Mouse (Mus musculus): ENCODE measurements at regions not wholly inside any gene's neighbourhood (a gene's known extent, or its start where the extent isn't known, plus 50 kb on each side); places are given as distances from the start of the nearest gene placed in this dataset.

GRCm38 (mm10) chr10:117554533-117554932 is 74.8 kb upstream of the Cpm start:
- DNase-seq: no peak

- no peak for DNase-seq
Measured at GRCm38 (mm10) chr10:117553211-117554186, 75.8 kb upstream of the Cpm start.

DNA sequence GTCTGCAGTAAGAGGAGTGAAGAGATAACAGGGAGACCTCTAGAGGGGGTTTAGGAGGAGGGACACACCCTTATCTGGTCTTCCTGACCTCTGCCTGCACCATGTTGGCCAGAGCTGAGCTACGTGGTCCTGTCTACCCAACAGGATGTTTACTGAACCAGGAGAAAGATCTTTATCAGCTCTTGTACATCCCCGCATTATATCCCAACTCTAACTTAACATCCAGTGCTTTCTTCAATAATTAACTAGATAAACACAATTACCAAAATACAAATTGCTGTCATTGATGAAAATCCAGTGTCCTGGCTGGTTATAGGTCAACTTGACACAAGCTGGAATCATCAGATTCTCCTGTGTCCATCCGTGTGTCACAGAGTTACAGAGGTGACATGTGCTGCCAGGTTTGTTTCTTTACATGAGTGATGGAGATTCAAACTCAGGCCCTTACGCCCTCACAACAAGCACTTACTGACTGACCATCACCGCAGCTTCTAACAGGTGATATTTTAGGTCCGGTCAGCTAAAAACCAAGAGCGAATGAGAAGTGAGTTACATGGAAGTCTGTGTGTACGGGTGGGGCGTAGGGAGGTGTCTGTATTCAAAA is 77.1 kb upstream of the Cpm start:
- no peak for DNase-seq

- DNase-seq: no peak
Measured at GRCm38 (mm10) chr10:117551234-117552048, 77.9 kb upstream of the Cpm start.

GRCm38 (mm10) chr10:117549854-117550605 is 79.3 kb upstream of the Cpm start:
- no peak for DNase-seq

DNA sequence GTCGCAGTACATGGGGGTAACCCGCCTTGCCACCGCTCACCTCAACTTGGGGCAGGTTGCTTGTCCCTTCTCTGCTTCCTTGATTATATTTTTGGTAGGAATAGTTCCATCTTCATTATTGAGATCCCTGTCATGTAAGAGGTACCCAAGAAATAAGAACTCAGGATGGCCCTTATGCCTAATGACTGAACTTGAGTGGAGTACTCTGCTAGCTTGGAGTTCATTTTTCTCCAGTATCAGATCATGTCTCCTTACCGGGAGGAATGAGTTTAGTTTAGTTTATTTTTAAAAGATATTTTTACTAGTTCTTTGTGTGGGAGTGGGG is 79.8 kb upstream of the Cpm start:
- DNase-seq: no peak

- no peak for DNase-seq
Measured at GRCm38 (mm10) chr10:117548775-117549505, 80.4 kb upstream of the Cpm start.

DNA sequence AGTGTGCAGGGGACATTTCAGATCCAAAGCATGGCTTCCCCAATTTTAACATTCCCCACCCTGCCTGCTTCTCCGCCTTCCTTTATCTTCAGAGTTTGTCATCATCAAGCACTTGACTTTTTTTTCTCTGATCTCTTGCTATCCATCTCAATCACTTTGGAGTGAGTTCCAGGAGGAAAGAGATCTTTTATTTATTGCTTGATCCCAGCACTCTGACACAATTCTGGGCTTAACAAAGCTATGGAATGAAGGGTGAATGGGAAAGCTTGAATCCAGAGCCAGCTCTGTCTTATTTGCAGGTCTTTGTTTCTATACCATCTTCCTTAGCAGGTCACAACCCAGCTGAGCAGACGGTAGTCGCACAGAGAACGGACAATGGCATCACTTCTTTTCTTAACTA is 81.0 kb upstream of the Cpm start:
- no peak for DNase-seq

- DNase-seq: no peak
Measured at GRCm38 (mm10) chr10:117547275-117547674, 82.0 kb upstream of the Cpm start.

GRCm38 (mm10) chr10:117545842-117546631 is 83.3 kb upstream of the Cpm start:
- DNase-seq: no peak

DNA sequence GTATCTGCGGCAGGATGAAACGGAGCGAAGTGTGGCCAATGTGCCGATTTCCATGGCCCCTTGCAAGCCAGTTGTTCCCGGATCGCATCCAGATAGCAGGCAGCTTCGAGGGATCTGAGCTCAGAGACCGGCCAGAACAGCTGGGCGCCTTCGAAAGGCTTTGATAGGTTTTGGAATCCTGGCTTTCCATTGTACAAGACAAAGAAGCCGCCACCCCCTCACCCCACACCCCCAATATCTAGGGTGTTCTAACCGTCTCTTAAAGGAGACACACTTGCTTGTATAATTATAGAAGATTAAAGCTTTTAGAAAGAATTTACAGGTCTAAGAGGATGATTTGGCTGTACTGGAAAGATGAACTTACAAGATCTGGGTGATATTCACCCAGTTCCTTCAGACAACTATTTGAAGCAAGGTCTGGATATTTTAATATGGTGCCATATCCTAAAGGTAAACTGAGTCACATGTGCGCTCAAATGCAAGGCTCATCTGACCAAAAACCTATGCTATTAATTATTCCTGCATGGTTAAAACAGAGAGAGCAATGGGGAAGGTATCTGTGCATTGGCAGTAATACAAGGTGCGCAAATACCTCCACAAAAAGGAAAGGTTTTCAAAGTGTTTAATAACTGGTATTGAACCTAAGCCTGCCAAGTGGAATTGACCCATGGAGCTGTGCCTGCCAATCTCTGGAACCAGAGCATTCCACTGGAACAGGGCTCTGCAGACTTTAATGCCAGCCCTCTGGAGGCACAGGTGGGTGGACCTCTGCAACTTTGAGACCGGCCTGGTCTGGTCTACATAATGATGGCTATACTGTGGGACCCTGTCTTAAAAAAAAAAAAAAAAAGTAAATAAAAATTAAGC is 84.4 kb upstream of the Cpm start:
- DNase-seq: no peak

- no peak for DNase-seq
Measured at GRCm38 (mm10) chr10:117543995-117544679, 85.2 kb upstream of the Cpm start.

DNA sequence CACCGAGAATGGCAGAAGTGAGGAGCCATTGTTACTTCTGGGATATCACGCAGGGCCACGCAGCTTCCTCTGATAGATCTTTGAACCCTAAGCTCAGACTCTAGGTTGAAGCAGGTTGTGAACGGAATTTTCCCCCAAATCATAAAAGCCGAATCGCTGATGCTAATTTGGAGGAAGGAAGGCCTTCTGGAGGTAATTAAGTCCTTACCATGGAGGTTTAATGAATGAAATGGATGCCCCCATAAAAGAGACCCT is 85.7 kb upstream of the Cpm start:
- DNase-seq: no peak

- DNase-seq: no peak
Measured at GRCm38 (mm10) chr10:117542886-117543695, 86.2 kb upstream of the Cpm start.

GRCm38 (mm10) chr10:117542351-117542750 is 86.9 kb upstream of the Cpm start:
- no peak for DNase-seq

DNA sequence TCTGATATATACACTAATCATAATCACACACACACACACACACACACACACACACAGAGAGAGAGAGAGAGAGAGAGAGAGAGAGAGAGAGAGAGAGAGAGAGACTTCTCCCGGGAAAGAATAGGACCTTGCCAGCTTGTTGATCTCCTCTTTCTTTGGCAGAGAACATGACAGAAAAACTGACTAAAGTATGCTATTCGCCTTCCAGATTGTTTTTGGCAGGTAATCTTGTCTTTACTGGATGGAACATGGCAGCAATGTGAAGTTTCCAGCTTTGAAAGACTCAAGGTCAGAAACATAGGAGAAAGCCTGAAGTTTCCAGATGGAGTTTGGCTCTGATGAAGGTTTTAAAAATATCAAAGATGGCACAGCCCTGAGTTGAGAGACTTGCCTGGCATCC is 87.8 kb upstream of the Cpm start:
- DNase-seq: no peak

GRCm38 (mm10) chr10:117540747-117541398 is 88.4 kb upstream of the Cpm start:
- DNase-seq: no peak

GRCm38 (mm10) chr10:117540112-117540594 is 89.1 kb upstream of the Cpm start:
- no peak for DNase-seq

All from kidney, adult 11 months (tissue).